Mouse (Mus musculus) ES-Bruce4 (cell line): Measurements from ENCODE around the gene Cryaa.

Source experiments
- CTCF ChIP-seq: IDR thresholded peaks from one replicate; pipeline ENCODE4 v1.8.1; 2011; ENCODE audit warnings: low read depth, low read length
- POLR2A ChIP-seq: IDR thresholded peaks from one replicate; pipeline ENCODE4 v1.8.1; 2011; ENCODE audit warnings: low read length; ENCODE audit not compliant: insufficient read depth

DNA sequence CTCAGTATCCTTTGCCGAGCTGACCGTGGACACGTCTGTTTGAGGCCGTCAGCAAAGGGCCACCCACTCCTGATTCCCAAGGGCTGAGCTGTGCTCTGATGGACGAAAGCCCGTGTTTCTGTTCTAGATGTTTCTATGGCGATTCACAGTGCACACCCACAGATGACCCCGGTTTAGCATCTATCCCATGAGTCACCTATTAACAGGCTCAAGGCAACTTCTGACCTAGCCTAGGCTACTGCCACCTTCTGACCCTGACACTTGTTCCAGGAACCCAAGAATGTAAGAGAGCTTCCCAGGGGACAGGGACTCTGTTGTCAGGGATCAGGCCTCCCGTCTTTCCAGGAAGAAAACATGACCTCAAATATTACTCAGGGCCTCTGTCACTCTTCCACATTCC, 10.5 kb downstream of the Cryaa start:
- TF ChIP-seq CTCF (no peak), POLR2A (no peak)
